Mouse (Mus musculus): ENCODE data around the gene Ankrd1.

The Ankrd1 gene

GRCm38 (mm10) chr19:36109318-36109944 is 10.5 kb downstream of the Ankrd1 start:
- no peak for DNase-seq

- DNase-seq: no peak
These were observed 16.0 kb downstream of the Ankrd1 start for GRCm38 (mm10) chr19:36103909-36104308.

- DNase-seq: no peak
These were observed 21.0 kb downstream of the Ankrd1 start for GRCm38 (mm10) chr19:36098916-36099315.

- DNase-seq: no peak
These were observed 21.6 kb downstream of the Ankrd1 start for GRCm38 (mm10) chr19:36098265-36098664.

GRCm38 (mm10) chr19:36097194-36097593 is 22.7 kb downstream of the Ankrd1 start:
- no peak for DNase-seq

GRCm38 (mm10) chr19:36090781-36091180 is 29.1 kb downstream of the Ankrd1 start:
- no peak for DNase-seq

GRCm38 (mm10) chr19:36083262-36084225 is 36.4 kb downstream of the Ankrd1 start, which contains the start of gene Rpp30:
TSS of gene Rpp30 (plus strand) at chr19:36083716.
- peak; percentile 69 to 76 for DNase-seq

- no peak for DNase-seq
These were observed 37.2 kb downstream of the Ankrd1 start for GRCm38 (mm10) chr19:36082606-36083261.

- no peak for DNase-seq
These were observed 56.9 kb downstream of the Ankrd1 start for GRCm38 (mm10) chr19:36062801-36063529.
